Mouse (Mus musculus): ENCODE results near the gene Tmem253.
"Not testable (repeated sequence)": the region's sequence is repeated elsewhere in the genome, so short reads cannot be mapped to it uniquely, and the experiment has no call there.

Tmem253 gene

DNA sequence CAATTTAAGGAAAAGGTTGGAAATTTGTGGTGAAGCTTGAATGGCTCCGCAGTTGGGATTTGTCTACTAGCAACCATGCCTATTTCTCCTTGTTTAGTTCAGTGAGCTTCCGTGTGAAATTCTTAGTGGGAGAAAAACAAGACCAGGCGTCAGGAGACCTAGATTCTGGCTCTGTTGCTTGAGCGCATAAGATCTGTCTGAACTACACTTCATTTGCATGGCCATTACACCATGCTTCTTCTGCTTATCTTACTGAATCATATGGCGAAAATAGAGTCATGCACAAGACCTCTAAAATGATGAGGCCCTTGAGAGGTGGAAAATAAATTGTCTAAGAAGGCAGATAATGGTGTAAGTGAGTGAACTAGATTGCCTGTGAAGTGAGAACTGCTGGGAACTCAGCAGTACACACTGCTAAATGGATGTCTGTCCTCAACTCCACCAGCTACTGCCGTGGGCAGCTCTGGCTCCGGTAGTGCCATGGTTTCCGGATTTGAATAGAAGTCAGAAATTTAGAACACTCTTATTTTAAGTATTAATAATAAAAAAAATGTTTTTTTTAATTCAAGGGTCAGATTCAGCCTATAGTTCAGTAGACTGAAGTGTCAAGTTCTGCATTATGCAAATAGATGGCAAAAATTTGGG is 6.2 kb downstream of the Tmem253 start:
- ATAC-seq (ENCODE audit: low TSS enrichment), result no peak

- ATAC-seq (ENCODE audit: low TSS enrichment), result no peak
Observed at GRCm38 (mm10) chr14:52022244-52022708, 6.8 kb downstream of the Tmem253 start.

DNA sequence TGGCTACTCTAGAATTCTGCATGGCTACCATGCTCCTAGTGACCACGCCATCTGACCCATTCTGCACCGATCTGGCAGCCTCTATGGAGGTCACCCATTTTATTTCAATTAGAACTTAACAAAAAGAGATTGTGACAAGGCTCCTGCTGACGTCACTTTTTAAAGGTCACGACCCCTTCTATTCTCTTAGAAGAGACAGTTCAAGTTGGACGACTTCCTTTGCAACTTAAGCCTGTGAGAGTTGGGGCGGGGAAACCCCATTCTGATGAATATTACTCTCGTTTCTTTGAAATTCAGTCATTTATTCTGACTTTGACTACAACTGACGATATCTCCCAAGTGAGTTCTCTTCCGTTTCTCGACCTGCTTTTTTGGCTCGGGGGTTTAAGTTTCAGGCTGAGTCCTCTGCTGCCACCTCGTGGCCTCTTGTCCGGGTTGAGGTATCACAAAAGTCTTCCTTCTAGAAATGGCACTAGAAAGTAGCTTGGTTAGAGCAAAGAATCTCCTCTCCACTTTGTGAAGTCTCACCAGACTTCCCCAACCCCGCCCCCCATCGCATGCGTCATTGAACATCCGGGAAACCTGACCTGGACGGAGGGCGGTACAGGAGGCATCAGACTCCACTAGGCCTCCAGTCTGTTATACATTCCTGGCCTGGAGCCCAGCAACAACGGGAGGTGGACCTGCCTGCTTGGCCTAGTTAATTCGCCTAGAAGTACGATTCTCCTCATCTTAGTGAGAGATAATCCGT is 7.4 kb downstream of the Tmem253 start:
- ATAC-seq (ENCODE audit: low TSS enrichment), result peak; percentile 8; the same call in 1 of the 2 replicates

DNA sequence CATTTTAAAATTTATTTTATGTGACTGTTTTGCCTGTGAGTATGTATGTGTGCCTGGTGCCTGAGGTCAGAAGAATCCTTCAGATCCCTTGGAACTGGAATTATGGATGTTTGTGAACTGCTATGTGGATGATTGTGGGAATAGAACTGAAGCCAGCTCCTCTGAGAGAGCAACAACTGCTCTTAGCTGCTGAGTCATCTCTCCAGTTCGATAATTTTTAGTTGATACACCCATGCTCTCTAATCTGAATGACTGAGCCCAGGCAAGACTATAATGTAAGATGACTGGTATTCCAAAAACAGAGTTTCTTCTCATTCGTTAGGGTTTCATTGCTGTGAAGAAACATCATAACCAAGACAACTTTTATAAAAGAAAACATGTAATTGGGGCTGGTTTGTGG is 8.7 kb downstream of the Tmem253 start:
- no peak for ATAC-seq (ENCODE audit: low TSS enrichment)

- ATAC-seq (ENCODE audit: low TSS enrichment), result no peak
Observed at GRCm38 (mm10) chr14:52026342-52026741, 10.9 kb downstream of the Tmem253 start.

DNA sequence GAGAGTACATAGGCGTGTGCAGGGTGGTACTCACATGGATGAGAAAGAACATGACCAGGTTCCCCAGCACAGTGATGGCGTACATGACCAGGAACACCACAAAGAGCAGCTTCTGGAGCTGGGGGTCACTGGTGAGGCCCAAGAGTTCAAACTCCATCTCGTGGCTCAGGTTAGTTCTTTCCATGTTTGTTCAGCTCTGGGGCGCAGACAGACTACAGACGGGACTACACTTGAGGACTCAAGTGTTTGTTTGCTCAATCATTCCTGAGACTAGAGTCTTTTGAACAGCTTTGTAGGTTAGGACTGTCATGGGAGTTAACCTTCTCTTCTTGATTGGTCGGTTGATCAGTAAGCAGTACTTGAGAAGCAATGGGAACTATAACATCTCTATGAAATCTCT is 20.5 kb downstream of the Tmem253 start:
- ATAC-seq (ENCODE audit: low TSS enrichment), result no peak

- ATAC-seq (ENCODE audit: low TSS enrichment), result no peak
Observed at GRCm38 (mm10) chr14:52039332-52039731, 23.9 kb downstream of the Tmem253 start.

GRCm38 (mm10) chr14:52042359-52042758 is 26.9 kb downstream of the Tmem253 start, which contains the start of gene Olfr221:
Gene Olfr221 (minus strand): TSS chr14:52042459.
- ATAC-seq (ENCODE audit: low TSS enrichment), result not testable (repeated sequence)

GRCm38 (mm10) chr14:52043446-52043845 is 28.0 kb downstream of the Tmem253 start:
- ATAC-seq (ENCODE audit: low TSS enrichment), result no peak

DNA sequence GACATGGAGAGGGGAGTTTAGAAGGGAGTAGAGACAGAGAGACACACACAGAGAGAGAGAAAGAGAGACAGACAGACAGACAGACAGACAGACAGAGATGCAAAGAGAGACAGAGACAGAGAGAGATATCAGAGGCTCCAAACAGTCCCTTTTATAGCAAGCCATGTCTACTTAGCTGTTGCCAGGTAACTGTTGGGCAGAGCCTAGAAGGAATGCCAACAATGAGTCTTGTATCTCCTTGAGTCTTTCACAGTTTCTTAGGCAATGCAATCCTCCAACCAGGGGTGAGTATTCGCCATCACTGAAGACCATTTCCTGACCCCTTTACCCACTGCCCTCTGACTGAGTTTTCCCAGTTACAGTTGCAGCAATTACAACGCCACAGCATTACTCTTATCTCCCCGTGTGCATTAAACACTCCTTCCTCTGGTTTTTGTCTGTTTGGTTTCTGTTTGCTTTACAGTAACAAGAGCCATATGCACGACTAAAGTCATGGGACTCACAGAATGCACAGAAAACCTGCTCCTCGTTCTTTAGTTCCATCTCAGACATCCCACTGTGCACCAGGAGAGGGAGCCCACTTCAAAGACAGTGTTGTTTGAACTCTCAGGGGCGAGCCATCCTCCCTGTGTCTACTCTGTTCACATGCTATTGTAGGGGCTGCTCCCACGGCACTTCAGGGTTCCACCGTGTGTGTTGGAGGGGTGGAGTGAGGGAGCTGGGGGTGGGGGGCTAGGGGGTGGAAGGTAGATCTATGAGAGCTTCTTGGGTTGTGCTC is 29.6 kb downstream of the Tmem253 start:
- ATAC-seq (ENCODE audit: low TSS enrichment), result peak; percentile 83

DNA sequence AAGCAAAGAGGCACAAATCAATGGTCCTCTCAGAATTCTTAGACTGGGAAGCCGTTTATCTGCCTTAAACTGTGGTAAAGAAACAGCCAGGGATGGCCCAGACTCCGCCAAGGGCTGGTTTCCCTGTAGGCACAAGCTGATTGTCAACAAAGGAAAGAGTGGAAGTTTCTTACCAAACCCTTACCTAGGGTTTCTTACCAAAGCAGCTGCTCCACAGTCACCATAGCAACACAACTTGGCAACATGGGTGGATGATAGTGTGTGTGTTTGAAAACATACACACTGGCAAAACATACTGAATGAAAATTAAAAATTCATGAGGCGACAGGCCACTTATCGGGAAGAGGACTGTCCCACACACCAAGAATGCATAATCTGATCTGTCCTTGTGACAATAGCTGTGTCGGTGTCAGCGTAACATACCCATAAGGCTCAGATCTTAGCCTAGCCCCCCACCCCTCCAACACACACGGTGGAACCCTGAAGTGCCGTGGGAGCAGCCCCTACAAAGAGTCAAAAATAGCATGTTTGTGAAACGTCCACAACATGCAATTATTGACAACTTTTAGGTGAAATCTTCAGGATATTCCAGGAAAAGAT is 30.6 kb downstream of the Tmem253 start:
- no peak for ATAC-seq (ENCODE audit: low TSS enrichment)

DNA sequence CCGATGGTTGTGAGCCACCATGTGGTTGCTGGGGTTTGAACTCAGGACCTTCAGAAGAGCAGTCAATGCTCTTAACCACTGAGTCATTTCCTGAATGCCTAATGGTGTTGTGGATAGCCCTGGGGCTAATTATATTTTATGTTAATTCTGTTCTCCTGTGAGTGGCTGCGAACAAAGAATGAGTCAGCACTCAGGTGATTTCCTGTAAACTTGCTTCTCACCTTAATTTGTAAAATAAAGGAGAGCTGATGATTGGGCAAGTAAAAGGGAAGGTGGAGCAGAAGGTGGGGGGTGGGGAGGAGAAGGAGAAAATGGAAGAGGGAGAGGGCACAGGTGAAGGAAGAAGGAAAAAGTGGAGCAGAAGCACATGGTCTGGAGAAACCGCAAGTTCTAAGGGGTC is 37.3 kb downstream of the Tmem253 start:
- not testable (repeated sequence) for ATAC-seq (ENCODE audit: low TSS enrichment)

DNA sequence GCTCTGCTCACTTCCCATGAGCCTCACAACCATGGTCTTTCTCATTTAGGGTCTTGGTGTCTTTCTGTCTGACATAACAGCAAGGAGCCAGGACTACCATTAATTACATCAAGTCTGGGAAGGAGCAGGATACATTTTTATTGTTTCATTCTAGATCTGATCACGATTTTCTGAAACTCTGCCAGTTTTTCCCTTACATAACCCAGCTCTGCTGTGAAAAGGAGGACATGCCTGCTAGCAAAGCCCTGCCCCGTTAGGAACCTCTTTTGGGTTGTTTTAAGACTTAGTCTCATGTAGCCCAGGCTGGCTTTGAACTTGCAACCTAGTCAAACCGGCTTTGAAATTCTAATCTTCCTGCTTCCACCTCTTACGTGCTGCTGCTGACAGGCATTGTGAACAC is 44.5 kb downstream of the Tmem253 start:
- ATAC-seq (ENCODE audit: low TSS enrichment), result no peak

DNA sequence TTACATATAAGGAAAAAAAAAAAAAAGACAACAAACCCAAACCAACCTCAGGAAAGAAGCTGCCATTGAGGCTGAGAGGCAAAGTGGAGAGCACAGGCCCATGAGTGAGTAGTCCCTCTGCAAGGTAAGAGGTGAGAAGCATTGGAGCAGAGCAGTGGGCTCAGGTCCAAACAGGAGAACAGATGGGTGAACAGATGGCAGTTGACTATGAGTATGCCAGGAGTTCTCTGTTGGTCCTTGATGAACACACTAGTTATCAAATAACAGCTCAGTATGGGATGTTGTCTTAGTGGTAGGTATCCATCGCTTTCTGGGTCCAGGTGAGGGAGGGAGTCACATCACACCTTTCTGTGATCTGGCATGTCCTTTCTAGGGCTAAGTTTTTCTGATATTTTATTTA is 45.3 kb downstream of the Tmem253 start:
- no peak for ATAC-seq (ENCODE audit: low TSS enrichment)

GRCm38 (mm10) chr14:52061798-52062197 is 46.3 kb downstream of the Tmem253 start:
- no peak for ATAC-seq (ENCODE audit: low TSS enrichment)

GRCm38 (mm10) chr14:52066135-52066534 is 50.7 kb downstream of the Tmem253 start:
- no peak for ATAC-seq (ENCODE audit: low TSS enrichment)
